Mouse (Mus musculus) mature B cell (primary cell): Measurements from ENCODE around the gene Hist2h2ab.
"Not testable (repeated sequence)": the region's sequence is repeated elsewhere in the genome, so short reads cannot be mapped to it uniquely, and the experiment has no call there.

Source experiments
- in situ Hi-C: fragments of 300-500 bp; cut with MboI; formaldehyde crosslinking; loops from 2 replicates; pipeline ENCODE4 v1.14.3; 2019

Hist2h2ab gene

DNA sequence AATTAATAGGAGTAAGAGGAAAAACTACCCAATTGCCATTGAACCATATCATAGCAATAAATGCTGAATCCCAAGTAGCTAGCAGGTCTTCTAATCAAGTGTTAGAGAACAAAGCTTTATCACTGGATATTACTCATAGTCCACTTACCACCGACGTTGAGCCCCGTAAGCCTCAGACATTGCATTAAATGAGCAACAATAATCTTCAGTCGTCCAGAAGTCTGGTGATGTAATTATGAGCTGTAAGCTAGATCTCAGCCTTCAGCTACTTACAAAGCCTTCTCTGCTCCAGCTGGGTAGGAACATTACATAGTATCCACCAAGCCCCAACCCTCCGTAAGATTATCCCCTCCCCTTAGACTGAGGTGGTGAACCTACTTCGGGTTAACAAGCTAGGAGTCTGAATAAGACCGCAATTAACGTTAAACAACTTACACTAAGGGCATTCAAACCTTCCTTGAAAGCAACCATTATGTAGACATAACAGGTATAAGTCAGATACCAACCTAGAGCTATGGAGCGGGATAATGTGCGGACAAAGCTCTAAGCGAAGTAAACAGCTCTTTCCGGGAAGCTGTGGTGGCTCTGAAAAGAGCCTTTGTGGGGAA lies 18.3 kb downstream of the Hist2h2ab start:
- in situ Hi-C loops: no loop called here

- in situ Hi-C loops: not testable (repeated sequence)
Observed at GRCm38 (mm10) chr3:96238954-96239793, 19.5 kb downstream of the Hist2h2ab start, which contains the start of gene Hist2h3c2. TSS of gene Hist2h3c2 (minus strand) at chr3:96239127.

DNA sequence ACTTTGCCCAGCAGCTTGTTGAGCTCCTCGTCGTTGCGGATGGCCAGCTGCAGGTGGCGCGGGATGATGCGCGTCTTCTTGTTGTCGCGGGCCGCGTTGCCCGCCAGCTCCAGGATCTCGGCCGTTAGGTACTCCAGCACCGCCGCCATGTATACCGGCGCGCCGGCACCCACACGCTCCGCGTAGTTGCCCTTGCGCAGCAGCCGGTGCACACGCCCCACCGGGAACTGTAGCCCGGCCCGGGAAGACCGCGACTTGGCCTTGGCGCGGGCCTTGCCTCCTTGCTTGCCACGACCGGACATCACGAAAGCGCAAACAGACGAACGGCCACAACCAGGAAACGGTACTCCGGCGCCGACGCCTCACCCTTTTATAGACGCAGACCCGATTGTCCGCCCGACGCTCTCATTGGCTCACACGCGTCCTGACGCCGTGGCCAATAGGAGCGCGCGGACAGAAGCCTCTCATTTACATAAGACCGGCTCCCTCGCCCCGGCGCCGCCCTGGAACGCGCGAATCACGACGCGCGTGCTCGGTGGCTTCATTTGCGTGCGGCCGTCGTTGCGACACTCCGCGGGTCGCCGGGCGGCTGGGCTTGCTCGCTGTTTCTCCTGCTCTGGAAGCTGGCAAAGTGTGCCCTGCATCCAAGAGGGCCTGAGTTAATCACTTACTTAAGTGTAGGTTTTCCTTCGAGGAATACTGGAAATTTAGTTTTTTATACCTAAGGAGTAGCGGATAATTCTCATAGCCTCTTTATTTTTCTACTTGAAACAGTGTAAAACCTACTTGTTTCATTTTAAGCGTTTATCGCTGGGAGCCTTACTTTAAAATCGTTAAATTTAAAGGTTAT lies 20.5 kb downstream of the Hist2h2ab start, which contains the start of gene Hist2h2aa2:
TSS of gene Hist2h2aa2 (minus strand) at position 328 of the 850 bp plus-strand sequence.
- in situ Hi-C loops: not testable (repeated sequence)

GRCm38 (mm10) chr3:96240799-96241197 lies 21.1 kb downstream of the Hist2h2ab start:
- in situ Hi-C loops: no loop called here

- in situ Hi-C loops: no loop called here
Observed at GRCm38 (mm10) chr3:96243921-96244572, 24.4 kb downstream of the Hist2h2ab start.

DNA sequence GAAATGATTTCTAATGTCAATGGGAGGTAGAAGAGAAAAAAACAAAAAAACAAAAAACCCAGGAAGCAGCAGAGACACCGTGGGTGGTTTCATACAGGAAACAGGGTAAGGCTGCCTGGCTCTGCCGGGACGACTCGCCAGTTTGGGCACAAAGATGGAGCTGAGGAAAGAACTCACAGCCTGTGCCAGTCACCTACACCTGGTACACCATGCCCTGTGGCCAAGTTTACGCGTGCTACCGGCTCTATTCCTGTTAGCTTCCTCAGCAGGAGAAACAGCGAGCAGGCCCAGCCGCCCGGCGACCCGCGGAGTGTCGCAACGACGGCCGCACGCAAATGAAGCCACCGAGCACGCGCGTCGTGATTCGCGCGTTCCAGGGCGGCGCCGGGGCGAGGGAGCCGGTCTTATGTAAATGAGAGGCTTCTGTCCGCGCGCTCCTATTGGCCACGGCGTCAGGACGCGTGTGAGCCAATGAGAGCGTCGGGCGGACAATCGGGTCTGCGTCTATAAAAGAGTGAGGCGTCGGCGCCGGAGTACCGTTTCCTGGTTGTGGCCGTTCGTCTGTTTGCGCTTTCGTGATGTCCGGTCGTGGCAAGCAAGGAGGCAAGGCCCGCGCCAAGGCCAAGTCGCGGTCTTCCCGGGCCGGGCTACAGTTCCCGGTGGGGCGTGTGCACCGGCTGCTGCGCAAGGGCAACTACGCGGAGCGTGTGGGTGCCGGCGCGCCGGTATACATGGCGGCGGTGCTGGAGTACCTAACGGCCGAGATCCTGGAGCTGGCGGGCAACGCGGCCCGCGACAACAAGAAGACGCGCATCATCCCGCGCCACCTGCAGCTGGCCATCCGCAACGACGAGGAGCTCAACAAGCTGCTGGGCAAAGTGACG lies 25.6 kb downstream of the Hist2h2ab start, which contains the start of gene Hist2h2aa1:
TSS of gene Hist2h2aa1 (plus strand) at position 495 of the 884 bp plus-strand sequence.
- in situ Hi-C loops: not testable (repeated sequence)

GRCm38 (mm10) chr3:96246018-96246417 lies 26.4 kb downstream of the Hist2h2ab start:
- in situ Hi-C loops: not testable (repeated sequence)

GRCm38 (mm10) chr3:96246427-96246856 lies 26.8 kb downstream of the Hist2h2ab start, which contains the start of gene Hist2h3c1:
TSS of gene Hist2h3c1 (plus strand) at chr3:96246685.
- in situ Hi-C loops: not testable (repeated sequence)

DNA sequence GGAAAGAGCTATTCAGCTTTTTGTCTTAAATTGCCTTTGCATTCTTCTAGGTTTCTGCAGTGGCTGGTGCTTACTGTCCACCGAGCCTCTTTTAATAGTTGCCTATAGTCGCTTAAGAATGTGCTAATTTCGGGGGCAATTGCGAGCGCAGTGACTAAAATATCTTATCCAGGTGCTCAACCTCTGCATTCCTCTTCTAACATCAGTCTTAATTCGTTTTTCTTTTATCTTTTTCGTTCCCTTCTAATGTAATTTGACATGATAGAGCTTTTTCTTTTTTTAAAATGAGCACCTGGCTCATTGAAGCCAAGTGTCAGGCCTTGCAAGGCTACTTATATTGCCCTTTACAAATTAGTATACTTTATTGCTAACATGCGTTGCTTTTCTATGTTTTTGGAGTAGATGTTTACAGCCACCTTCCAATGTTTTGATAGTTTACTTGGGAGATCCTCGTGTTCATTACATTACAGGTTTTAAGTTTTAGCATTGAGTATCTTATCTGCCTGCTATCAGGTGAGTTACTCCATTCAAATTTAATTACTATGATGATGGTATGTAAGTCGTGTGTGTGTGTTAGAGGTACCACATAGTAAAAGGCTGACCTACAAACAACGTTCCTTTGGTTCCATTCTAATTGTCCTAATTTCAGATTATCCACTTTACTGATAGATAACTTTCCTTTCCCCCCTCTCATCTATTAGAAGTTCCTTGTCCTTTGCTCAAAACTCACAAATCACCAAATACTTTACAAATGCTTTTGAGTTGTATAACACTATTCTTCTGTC lies 27.9 kb downstream of the Hist2h2ab start:
- in situ Hi-C loops: no loop called here

DNA sequence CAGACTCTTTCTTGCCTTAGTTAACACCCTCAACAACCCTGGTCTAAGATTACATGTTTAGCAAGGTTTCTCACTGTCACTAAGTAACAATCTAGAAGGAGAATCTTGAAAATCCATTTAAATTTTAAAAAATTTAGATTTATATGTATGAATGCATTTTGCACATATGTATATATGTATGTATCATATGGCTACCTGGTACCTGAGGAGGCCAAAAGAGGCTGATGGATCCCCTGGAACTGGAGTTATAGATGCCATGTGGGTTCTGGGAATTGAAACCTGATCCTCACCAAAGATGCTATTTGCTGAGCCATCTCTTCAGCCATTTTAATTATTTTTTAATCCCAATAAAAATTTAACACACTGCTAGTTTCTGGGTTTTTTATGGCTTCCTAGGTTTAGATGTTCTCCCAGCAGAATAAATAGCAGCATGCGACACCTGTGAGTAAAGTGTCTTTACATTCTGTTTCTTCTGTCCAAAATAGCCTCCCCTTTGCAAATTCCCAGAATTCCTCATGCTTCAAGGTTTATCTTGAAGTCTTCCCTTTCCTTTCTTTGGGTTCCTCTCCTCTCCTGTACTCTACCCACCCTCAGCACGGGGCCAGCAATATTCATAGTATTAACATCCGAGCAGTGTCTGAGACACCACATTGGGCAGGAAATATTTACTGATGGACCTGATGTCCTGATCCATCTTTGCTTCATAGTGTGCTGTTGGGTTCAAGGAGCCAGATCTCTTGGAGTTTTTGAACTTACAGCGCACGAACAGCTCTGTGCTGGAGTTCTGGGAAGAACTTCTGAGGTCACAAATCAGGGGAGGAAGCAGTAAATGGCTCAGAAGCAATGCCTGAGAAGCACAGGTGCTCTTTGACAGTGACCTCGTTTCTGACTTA lies 28.7 kb downstream of the Hist2h2ab start:
- in situ Hi-C loops: no loop called here

DNA sequence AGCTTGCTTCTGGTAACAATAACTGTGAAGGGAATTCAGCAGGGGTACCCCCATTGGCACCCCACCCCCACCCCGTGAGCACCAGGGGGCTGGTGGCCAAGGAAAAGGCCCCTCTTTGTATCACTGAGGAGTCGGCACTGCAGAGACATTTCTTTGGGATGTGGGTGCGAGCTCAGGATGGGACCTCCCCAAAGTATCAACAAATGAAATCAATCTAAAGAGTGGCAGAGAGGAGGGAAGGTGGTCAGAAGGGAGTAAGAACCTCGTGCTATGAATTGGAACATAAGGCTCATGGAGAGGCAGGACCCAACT lies 29.3 kb downstream of the Hist2h2ab start:
- in situ Hi-C loops: no loop called here

- in situ Hi-C loops: no loop called here
Observed at GRCm38 (mm10) chr3:96250890-96251289, 31.2 kb downstream of the Hist2h2ab start.

DNA sequence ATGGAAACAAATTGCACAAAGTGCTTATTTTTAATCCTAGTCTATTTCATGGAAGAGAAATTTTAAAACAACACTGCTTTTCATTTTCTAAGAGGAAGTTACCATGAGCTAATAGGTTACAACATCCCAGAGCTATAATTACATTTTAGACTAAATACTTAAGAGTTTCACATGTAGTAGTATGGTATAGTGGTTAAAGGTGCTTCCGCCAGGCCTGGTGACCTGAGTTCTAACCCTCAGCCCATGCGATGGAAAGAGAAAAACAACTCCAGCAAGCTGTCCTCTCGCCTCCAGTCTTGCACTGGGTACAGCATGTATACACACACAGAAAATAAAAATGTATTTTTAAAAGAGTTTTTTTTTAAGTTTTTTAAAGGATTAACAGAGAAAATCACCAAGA lies 32.1 kb downstream of the Hist2h2ab start:
- in situ Hi-C loops: no loop called here

DNA sequence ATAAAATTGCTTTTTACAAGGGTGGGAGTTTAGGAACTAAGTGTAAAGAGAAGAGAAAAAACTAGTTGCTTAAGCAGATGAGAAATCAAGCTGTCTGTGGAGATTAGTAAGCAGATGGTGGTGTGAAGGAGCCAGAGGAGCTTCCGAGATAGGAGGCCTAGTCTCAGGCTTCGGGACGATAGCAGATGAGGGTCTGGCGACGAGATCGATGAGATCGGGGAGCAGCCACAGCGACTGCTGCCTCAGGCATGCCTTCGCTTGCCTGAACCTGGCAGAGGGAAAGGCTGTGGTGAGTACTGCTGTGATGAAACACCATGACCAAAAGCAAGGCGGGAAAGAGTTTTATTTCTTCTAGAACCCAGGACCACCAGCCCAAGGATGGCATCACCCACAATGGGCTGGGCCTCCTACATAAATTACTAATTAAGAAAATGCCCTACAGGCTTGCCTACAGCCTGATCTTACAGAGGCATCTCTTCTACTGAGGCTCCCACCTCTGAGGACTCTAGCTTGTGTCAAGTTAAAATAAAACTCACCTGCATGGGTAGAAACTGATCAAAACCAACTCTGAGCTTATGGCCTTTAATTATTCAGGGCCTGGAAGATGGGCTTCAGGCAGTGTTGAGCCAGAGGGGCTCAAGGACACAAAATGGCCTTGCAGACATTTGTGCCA lies 35.2 kb downstream of the Hist2h2ab start:
- in situ Hi-C loops: no loop called here

DNA sequence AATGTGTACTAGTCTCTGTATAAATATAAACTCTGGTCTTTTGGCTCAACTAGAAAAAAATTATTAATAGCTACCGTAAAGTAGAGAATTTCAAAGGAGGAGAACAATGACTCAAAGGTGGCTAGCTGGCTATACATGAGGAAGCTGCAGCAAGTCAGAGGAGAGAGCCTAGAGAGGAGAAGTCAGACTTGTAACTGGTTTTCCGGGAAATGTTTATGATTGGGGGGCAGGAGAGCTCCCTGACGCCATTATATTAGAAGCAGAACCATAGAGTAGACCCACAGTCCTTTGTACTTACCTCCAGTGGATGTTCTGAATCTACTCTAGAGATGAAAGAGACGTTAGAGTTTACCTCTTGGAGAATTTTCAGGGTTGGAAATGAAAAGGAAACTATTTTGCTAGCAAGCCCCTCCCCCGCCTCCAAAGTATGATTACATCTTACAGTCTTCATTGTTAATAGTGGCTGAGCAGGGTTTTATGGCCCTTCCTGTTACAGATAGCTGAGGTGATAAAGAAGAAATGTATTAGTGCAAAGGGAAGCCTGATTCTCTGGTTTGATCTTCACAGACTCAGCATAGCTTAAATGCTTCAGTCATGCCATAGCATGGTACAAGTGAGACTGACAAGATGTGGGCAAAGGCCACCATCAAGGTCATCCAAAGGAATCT lies 36.4 kb downstream of the Hist2h2ab start:
- in situ Hi-C loops: no loop called here

- in situ Hi-C loops: no loop called here
Observed at GRCm38 (mm10) chr3:96257190-96257589, 37.5 kb downstream of the Hist2h2ab start.

- in situ Hi-C loops: no loop called here
Observed at GRCm38 (mm10) chr3:96260220-96260619, 40.6 kb downstream of the Hist2h2ab start.

- in situ Hi-C loops: no loop called here
Observed at GRCm38 (mm10) chr3:96261623-96262022, 42.0 kb downstream of the Hist2h2ab start.
